Mouse (Mus musculus) embryonic facial prominence, embryonic 12.5 days (tissue): ENCODE results near the gene Abhd12b. TPM values are rescaled to one million over a fixed set of nuclear protein-coding genes. Genes with fewer than 3 reads are reported as not detected.
A peak's percentile ranks its signal among the peaks of the same experiment; 100 is the strongest.

ENCODE experiments used
- ATAC-seq: fragments of 200-750 bp; cut with Nextera tagmentation; 2 replicates; pipeline ENCODE4 v1.8.0; 2017; ENCODE audit not compliant: insufficient number of reproducible peaks, insufficient read depth, low FRiP score, low TSS enrichment
- H3K27ac ChIP-seq: fragments of 300-500 bp; sonication (generic); 2 replicates; pipeline ENCODE4 v1.5.1; 2016; ENCODE audit warnings: mild to moderate bottlenecking
- H3K27me3 ChIP-seq: fragments of 300-500 bp; sonication (generic); 2 replicates; pipeline ENCODE4 v1.6.1; 2016; ENCODE audit warnings: mild to moderate bottlenecking, moderate library complexity
- H3K36me3 ChIP-seq: fragments of 300-500 bp; sonication (generic); 2 replicates; pipeline ENCODE4 v1.6.1; 2016; ENCODE audit warnings: mild to moderate bottlenecking
- H3K4me1 ChIP-seq: fragments of 300-500 bp; sonication (generic); 2 replicates; pipeline ENCODE4 v1.6.1; 2016
- H3K4me2 ChIP-seq: fragments of 300-500 bp; sonication (generic); replicated peaks from 2 replicates; pipeline ENCODE4 v1.6.1; 2016; ENCODE audit warnings: mild to moderate bottlenecking, moderate library complexity
- H3K4me3 ChIP-seq: fragments of 300-500 bp; sonication (generic); 2 replicates; pipeline ENCODE4 v1.5.1; 2016; ENCODE audit warnings: mild to moderate bottlenecking
- H3K9ac ChIP-seq: fragments of 300-500 bp; sonication (generic); 2 replicates; pipeline ENCODE4 v1.6.1; 2016; ENCODE audit warnings: mild to moderate bottlenecking, moderate library complexity
- H3K9me3 ChIP-seq: fragments of 300-500 bp; sonication (generic); 2 replicates; pipeline ENCODE4 v1.6.1; 2016; ENCODE audit warnings: mild to moderate bottlenecking, moderate library complexity
- WGBS: fragments of 180-500 bp; shearing (Covaris S2); methylation state at CpG from one replicate; pipeline ENCODE4 v1.1.7; 2016; 5-methylcytosine and 5-hydroxymethylcytosine counted together
- polyA plus RNA-seq: library from polyadenylated mRNA; unstranded; fragments of >200 nt; fragmentation: Nextera tagmentation; extraction: Ambion mirVana; gene quantifications from 2 replicates; pipeline ENCODE4 v1.2.1, GENCODE M21; 2016

Abhd12b gene
- polyA plus RNA-seq, 1 experiment from 2014 or later: 0.09 TPM

GRCm38 (mm10) chr12:70213601-70214000 lies 59.7 kb downstream of the Abhd12b start:
- Histone ChIP-seq H3K4me2 (no peak overlapping the region), H3K27me3 (no peaks in the 10 kb centered on the region), H3K4me3 (no peak overlapping the region), H3K27ac (no peak overlapping the region), H3K9ac (no peak overlapping the region), H3K9me3 (no peaks in the 10 kb centered on the region), H3K4me1 (no peaks in the 10 kb centered on the region), H3K36me3 (no peaks in the 10 kb centered on the region)
- WGBS: 74% methylated on average over 6 of the region's 6 CpGs
- ATAC-seq: no peak

- Histone ChIP-seq H3K27ac (no peak overlapping the region), H3K4me1 (no peaks in the 10 kb centered on the region), H3K36me3 (no peaks in the 10 kb centered on the region), H3K4me3 (no peak overlapping the region), H3K27me3 (no peaks in the 10 kb centered on the region), H3K9ac (no peak overlapping the region), H3K9me3 (no peaks in the 10 kb centered on the region), H3K4me2 (no peak overlapping the region)
- WGBS: 67% methylated on average over 8 of the region's 8 CpGs
- ATAC-seq: no peak
These were observed 60.3 kb downstream of the Abhd12b start for GRCm38 (mm10) chr12:70214281-70214680.

DNA sequence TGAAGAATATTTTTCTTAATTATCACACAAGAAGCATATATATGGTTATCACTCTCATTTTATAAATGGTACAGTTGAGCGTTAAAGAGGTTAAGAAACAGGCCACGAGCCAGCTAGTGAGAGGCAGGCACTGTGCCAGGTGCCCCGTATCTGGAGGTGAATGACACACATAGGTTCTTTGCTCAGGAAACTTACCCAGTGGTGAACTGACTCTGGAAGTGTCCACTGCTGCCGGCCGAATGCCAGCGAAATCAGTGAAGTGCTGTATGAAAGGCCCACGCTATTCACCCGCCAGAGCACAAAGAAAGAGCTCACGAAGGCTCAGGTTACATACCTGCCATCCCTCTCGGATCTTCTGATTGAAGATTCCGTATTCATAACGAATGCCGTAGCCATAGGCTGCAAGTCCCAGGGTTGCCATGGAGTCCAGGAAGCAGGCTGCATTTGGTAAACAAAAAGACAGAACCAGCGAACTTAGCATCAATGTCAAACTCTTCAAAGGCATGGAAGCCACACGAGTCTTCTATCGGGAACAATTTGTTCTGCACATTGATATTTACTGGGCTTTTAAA lies 62.4 kb downstream of the Abhd12b start:
- no peaks in the 10 kb centered on the region for H3K9me3 ChIP-seq
- H3K4me1 ChIP-seq: no peaks in the 10 kb centered on the region
- no peak overlapping the region for H3K4me3 ChIP-seq
- no peak for ATAC-seq
- no peaks in the 10 kb centered on the region for H3K36me3 ChIP-seq
- no peak overlapping the region for H3K4me2 ChIP-seq
- no peak overlapping the region for H3K9ac ChIP-seq
- H3K27me3 ChIP-seq: no peaks in the 10 kb centered on the region
- H3K27ac ChIP-seq: no peak overlapping the region
- WGBS: 59% methylated on average over 16 of the region's 16 CpGs

DNA sequence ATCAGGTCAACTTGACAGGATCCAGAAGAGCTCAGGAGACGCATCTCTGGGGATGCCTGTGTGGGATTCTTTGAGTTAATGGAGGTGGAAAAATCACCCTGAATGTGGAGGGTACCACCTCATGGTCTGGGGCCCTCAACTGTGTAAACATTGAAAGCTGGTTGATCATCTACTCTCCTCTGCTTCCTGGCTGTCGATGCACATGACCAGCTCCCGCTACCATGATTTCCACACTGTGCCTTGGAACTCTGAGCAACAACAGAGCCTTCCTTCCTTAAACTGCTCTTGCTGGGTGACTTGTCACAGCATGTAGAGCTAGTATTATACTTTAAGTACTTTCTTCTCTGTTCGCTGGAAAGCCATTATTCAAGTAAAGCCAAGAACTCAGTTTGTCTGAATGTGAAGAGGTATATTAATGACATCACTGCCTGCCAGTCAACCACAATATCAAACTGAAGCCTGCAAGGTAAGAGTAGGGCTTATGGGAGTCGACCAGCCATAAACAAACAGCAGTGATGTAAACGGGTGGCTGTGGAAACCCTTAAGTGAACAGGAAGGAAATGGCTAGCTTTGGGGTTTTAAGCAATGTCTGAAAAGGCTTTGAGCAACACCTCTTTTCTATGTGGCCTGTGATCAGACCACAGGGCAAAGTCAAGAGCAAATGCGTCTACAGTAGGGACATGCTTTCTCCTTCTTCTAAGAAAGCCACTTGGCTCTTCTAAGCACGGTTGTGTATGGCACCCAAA lies 65.0 kb downstream of the Abhd12b start:
- no peaks in the 10 kb centered on the region for H3K36me3 ChIP-seq
- H3K27me3 ChIP-seq: no peaks in the 10 kb centered on the region
- no peaks in the 10 kb centered on the region for H3K9me3 ChIP-seq
- no peak overlapping the region for H3K9ac ChIP-seq
- H3K4me1 ChIP-seq: no peaks in the 10 kb centered on the region
- WGBS: 86% methylated on average over 8 of the region's 8 CpGs
- no peak overlapping the region for H3K4me3 ChIP-seq
- no peak overlapping the region for H3K27ac ChIP-seq
- no peak overlapping the region for H3K4me2 ChIP-seq
- ATAC-seq: no peak

GRCm38 (mm10) chr12:70221425-70221824 lies 67.5 kb downstream of the Abhd12b start:
- WGBS: 85% methylated on average over 5 of the region's 5 CpGs
- H3K36me3 ChIP-seq: no peaks in the 10 kb centered on the region
- peaks cover under 1% of the 10 kb centered on the region for H3K4me1 ChIP-seq
- ATAC-seq: no peak
- H3K27me3 ChIP-seq: no peaks in the 10 kb centered on the region
- H3K4me3 ChIP-seq: no peak overlapping the region
- no peak overlapping the region for H3K4me2 ChIP-seq
- no peak overlapping the region for H3K27ac ChIP-seq
- H3K9me3 ChIP-seq: no peaks in the 10 kb centered on the region
- no peak overlapping the region for H3K9ac ChIP-seq

- Histone ChIP-seq H3K27ac (no peak overlapping the region), H3K9ac (no peak overlapping the region), H3K36me3 (no peaks in the 10 kb centered on the region), H3K4me3 (no peak overlapping the region), H3K4me2 (no peak overlapping the region), H3K27me3 (no peaks in the 10 kb centered on the region), H3K9me3 (no peaks in the 10 kb centered on the region), H3K4me1 (peaks cover 13% of the 10 kb centered on the region)
- no peak for ATAC-seq
- 48% methylated on average over 4 of the region's 4 CpGs for WGBS
These were observed 69.4 kb downstream of the Abhd12b start for GRCm38 (mm10) chr12:70223331-70223730.

DNA sequence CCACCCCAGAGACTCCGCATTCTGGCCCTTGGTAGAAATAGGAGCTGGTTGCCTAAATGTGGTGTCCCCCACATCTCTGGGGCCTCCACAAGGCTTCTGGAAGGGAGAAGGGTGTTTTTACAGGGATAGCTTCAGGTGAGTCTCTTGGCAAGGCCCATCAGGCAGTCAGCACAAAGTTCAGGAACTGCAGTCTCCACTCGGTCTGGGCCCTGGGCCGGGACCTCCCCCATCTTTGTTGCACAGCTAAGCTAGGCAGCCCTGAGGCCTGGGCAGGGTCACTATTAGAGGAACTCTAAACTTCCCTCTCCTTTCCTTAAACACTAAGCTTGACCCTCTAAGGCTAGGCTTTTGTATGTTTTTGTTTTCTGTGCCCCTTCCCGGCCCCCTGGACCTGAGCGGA lies 72.7 kb downstream of the Abhd12b start:
- Histone ChIP-seq H3K27me3 (no peaks in the 10 kb centered on the region), H3K36me3 (no peaks in the 10 kb centered on the region), H3K4me3 (peak overlapping the region; percentile 51), H3K4me2 (peak overlapping the region; percentile 93), H3K9me3 (no peaks in the 10 kb centered on the region), H3K9ac (peak overlapping the region; percentile 55), H3K27ac (no peak overlapping the region), H3K4me1 (peaks cover 13% of the 10 kb centered on the region)
- ATAC-seq: peak; percentile 26; the same call in 1 of the 2 replicates
- WGBS: 27% methylated on average over 5 of the region's 5 CpGs

GRCm38 (mm10) chr12:70227121-70227932 lies 73.4 kb downstream of the Abhd12b start:
- Histone ChIP-seq H3K4me1 (peaks cover 13% of the 10 kb centered on the region), H3K4me3 (peak overlapping the region; percentile 51), H3K27me3 (no peaks in the 10 kb centered on the region), H3K4me2 (peak overlapping the region; percentile 93), H3K36me3 (no peaks in the 10 kb centered on the region), H3K9ac (peak overlapping the region; percentile 55), H3K27ac (no peak overlapping the region), H3K9me3 (no peaks in the 10 kb centered on the region)
- ATAC-seq: peak; percentile 71
- 1% methylated on average over 52 of the region's 52 CpGs for WGBS

- Histone ChIP-seq H3K27me3 (no peaks in the 10 kb centered on the region), H3K27ac (no peak overlapping the region)
These were observed 74.2 kb downstream of the Abhd12b start for GRCm38 (mm10) chr12:70228155-70228554.

DNA sequence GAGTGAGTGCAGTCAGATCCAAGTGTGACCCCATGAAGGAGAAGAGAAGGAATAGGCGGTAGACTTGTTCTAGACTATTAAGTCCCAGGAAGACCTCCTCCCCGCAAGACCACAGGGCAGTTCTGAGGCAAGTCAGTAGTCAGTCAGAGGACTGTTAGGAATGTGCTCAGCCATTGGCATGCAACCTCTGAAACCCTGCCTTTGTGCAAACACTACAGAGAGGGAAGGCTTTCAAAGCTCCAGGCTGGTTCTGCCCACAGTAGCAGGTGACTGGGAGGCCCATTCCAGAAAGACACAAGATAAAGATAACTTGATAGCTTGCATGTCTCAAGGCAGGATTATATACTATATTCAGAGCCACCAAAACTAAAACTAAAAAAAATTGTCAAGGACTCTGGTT lies 77.4 kb downstream of the Abhd12b start, which contains the start of gene Pygl:
TSS of gene Pygl (minus strand) at position 195 of the 400 bp plus-strand sequence.
- 67% methylated on average over 2 of the region's 2 CpGs for WGBS
- H3K36me3 ChIP-seq: no peaks in the 10 kb centered on the region
- no peak for ATAC-seq
- H3K9me3 ChIP-seq: no peaks in the 10 kb centered on the region
- no peak within 1 kb of the TSS for H3K27ac ChIP-seq
- H3K4me3 ChIP-seq: no peak within 1 kb of the TSS
- no peak within 1 kb of the TSS for H3K4me2 ChIP-seq
- H3K9ac ChIP-seq: no peak within 1 kb of the TSS
- peaks cover 17% of the 10 kb centered on the region for H3K4me1 ChIP-seq
- no peaks in the 10 kb centered on the region for H3K27me3 ChIP-seq

More at GRCm38 (mm10) chr12:70228155-70228554, 74.2 kb downstream of the Abhd12b start:
- H3K36me3 ChIP-seq: no peaks in the 10 kb centered on the region
- ATAC-seq: no peak
- H3K9ac ChIP-seq: no peak overlapping the region
- H3K4me1 ChIP-seq: peaks cover 13% of the 10 kb centered on the region
- 64% methylated on average over 11 of the region's 11 CpGs for WGBS
- H3K9me3 ChIP-seq: no peaks in the 10 kb centered on the region
- peak overlapping the region; percentile 93 for H3K4me2 ChIP-seq
- peak overlapping the region; percentile 51 for H3K4me3 ChIP-seq

GRCm38 (mm10) chr12:70232020-70232544 lies 78.1 kb downstream of the Abhd12b start:
- H3K4me2 ChIP-seq: no peak overlapping the region
- ATAC-seq: no peak

More at GRCm38 (mm10) chr12:70232020-70232544, 78.1 kb downstream of the Abhd12b start:
- 47% methylated on average over 5 of the region's 5 CpGs for WGBS
- Histone ChIP-seq H3K27me3 (no peaks in the 10 kb centered on the region), H3K9ac (no peak overlapping the region), H3K36me3 (no peaks in the 10 kb centered on the region), H3K4me3 (no peak overlapping the region), H3K9me3 (no peaks in the 10 kb centered on the region), H3K4me1 (peaks cover 10% of the 10 kb centered on the region; the same call in 1 of the 2 replicates), H3K27ac (no peak overlapping the region)
